Mouse (Mus musculus) urinary bladder, adult 18-20 months (tissue): ENCODE data around the gene Nkain4.
A peak's percentile ranks its signal among the peaks of the same experiment; 100 is the strongest.

Experiments used
- DNase-seq, 2 experiments: peaks; one replicate each; pipeline ENCODE4 v3.0.0; 2022; ENCODE audit warnings: low spot score in 2 of 2, mixed read lengths in 2 of 2

The Nkain4 gene

DNA sequence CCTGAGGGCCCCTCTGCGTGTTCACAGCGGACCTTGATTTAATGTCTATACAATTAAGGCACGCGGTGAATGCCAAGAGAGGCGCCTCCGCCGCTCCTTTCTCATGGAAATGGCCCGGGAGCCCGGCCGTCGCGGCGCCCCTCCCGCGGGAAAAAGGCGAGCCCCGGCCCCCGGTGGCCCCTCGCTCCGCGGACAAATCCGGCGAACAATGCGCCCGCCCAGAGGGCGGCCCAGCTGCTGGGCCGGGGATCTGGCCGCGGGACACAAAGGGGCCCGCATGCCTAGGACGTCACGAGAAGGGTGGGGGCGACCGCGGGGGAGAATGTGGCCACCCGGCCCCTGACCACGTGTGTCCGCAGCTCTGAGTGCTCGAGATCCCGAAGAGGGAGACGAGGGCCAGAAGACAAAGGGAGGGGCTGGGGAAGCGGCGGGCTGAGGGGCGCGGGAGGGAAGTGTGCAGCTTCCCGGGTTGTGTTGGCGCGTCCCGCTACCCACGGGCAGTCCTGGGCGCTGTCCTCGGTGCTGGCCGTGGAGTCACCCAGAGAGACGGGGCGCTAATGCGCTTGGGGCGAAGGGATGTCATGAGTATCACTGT, 60.4 kb downstream of the Nkain4 start:
- peak; percentile 26 to 39 for DNase-seq

- no peak for DNase-seq
These were observed 60.9 kb downstream of the Nkain4 start for GRCm38 (mm10) chr2:180893537-180894028.

DNA sequence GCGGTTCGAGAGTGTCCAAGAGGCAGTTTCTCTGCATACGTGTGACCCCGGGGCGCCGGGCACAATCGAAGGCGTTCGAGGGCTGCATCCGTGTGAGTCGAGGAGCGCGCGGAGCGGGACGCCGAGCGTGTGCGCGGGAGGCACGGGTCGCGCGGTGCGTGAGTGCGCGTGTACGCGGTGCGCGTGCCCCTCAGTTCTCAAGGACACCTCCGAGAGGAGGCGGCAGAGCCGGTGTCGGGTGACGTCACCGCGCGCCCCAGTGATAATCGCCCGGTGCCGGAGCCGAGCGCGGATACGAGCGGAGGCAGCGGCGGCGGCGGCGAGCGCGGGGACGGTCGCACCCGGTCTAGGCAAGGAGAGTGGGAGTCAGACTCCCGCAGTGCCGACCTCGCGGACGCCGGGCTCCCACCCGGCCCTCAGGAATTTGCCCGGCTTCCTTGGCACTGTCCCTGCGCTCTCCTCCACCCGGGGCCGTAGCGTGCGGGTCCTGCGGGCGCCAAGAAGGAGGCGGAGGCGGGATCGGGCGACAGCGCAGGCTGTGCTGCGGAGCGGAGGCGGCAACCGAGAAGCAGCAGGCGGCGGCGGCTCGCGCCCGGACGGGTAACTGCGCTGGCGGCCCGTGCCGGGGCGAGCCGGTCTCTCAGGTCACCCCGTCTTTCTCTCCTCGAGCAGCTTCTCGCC, 61.5 kb downstream of the Nkain4 start:
- DNase-seq, result no peak

GRCm38 (mm10) chr2:180891835-180892323, 62.6 kb downstream of the Nkain4 start:
- no peak for DNase-seq

DNA sequence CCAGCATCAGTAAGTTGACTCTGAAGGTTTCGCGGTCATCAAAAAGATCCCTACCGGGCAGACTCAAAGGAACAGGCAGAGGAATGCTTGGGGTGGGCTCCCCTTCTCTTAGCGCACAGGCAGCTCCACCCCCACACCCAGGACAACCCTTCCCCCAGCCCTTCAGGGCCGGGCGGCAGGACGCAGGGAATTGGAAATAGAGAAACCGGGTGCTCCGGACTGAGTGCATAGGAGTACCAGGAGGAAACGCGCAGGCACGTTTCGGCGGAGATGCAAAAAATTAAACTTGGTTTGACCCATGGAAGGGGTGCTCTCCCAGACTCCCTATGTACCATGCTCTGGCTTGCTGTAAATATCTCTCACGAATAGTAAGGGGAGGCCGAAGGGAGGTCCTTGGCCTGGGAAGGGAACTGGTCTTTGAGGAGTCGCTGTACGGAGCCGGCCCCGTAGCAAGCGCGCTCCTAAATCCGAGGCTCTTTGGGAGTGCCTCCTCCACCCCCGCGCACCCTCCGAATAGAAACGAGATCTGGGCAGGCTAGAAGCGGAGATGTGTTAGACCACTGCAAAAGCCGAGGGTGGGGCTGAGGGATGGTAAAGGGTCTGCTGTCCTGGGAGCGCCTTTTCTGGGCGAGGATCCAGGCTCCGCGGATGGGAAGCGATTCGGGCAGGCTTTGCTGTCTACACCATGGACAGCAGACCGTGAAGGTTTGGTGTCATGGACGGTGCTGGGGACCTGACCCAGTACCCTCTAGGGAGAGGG, 63.2 kb downstream of the Nkain4 start:
- DNase-seq, result no peak

- no peak for DNase-seq
These were observed 64.0 kb downstream of the Nkain4 start for GRCm38 (mm10) chr2:180890422-180891074.

DNA sequence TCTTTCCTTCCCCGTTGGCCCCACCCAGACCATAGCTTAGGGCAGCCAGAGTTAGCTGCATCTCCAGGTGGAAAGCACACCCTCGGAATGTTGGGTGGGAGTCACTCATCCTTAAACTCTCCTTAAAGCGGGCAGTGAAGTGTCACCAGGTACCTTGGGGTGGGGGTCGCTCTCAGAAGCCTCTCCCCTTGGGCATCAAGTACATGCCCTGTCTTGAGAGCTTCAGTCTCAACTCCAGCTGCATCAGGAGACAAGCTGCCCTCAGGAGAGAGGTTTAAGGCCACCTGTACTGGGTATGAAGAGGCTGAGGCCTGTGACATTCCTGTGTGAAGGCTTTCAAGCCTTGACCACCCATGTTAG, 64.6 kb downstream of the Nkain4 start:
- no peak for DNase-seq

DNA sequence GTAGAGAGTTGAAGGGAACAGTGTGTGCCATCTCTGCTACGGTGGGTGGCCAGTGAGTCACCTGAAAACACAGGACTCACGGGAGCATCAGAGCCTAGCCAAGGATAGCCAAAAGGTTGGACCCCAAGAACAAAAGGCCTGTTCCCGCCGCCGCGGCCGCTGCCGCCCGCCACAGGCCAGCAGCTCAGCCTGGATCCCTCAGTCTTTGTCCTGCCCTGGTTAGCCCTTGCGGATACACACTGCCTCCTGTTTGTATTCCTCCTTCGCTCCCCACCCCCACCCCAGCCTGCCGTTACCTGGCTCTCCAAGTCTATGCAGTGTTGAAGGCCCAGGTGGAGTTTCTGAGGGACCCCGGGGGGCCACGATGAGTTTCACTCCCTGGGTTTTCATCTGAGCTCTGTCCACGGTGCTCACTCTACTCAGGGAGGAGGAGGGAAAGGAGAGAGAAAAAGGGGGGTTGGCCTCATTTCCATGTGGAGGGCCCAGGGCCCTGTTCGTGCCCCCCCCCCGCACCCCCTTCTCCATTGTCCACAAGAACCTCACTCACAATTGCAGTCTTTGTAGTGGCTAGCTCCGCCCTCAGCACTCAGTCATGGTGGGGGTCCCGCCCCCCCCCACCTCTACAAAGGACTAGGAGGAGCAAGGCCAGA, 65.1 kb downstream of the Nkain4 start:
- no peak for DNase-seq

- DNase-seq, result no peak
These were observed 69.2 kb downstream of the Nkain4 start for GRCm38 (mm10) chr2:180885270-180885669.
